Mouse (Mus musculus): Measurements from ENCODE around the gene Mgat3.

DNA sequence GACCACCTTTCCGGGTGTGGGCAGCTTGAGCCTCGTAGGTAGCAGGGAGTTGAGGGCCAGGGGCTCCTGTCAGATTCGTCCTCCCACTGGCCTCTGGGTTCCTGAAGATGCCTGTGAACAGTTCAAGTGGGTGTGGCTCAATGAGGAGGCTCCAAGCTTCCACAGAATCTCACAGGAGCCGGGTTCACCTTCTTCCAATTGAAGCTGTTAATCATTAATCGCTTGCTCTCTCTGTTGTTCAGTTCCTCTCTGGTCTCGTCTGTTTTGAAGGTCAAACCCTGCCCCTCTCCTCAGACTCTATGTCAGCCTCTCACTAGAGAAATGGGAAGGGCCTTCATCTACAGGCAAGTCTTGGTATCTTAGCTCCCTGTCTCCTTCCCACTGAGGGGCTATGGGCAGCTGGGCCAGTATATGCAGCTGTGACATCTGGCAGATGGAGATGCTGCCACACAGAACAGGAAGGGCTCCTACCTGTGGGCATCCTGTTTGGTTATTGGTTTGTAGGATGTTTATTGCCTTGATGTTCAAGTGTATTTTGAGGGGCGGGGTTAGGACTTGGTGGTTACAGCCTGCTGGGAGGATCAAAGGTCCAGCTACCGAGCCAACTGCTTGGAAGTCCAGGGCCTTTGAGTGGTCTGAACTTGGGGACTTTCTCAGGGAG, 18.2 kb downstream of the Mgat3 start:
- no peak for TF ChIP-seq POLR2A (IDR thresholded peaks at IDR 0.05; ENCODE audit: insufficient read depth, low read depth, low read length)
- TF ChIP-seq CTCF (IDR thresholded peaks at IDR 0.05; ENCODE audit: insufficient read depth, low read depth, low read length): no peak

All from olfactory bulb, adult 2 months (tissue).